Mouse (Mus musculus) stomach, postnatal 0 days (tissue): ENCODE measurements at regions not wholly inside any gene's neighbourhood (a gene's known extent, or its start where the extent isn't known, plus 50 kb on each side); places are given as distances from the start of the nearest gene placed in this dataset.

ENCODE experiments used
- ATAC-seq: fragments of 200-750 bp; cut with Nextera tagmentation; 2 replicates; pipeline ENCODE4 v1.8.0; 2017; ENCODE audit not compliant: low FRiP score, low TSS enrichment
- DNase-seq: peaks from one replicate; pipeline ENCODE4 v3.0.0-alpha.2; 2016; ENCODE audit warnings: low spot score
- H3K27ac ChIP-seq: fragments of 300-500 bp; sonication (generic); replicated peaks from 2 replicates; pipeline ENCODE4 v1.5.1; 2014; ENCODE audit warnings: mild to moderate bottlenecking, control low read depth
- H3K27me3 ChIP-seq: fragments of 300-500 bp; sonication (generic); 2 replicates; pipeline ENCODE4 v1.6.1; 2014; ENCODE audit warnings: low read length; ENCODE audit not compliant: control insufficient read depth, insufficient read depth
- H3K36me3 ChIP-seq: fragments of 300-500 bp; sonication (generic); 2 replicates; pipeline ENCODE4 v1.6.1; 2014; ENCODE audit warnings: low read length, mixed read lengths; ENCODE audit not compliant: control insufficient read depth, insufficient read depth
- H3K4me1 ChIP-seq: fragments of 300-500 bp; sonication (generic); replicated peaks from 2 replicates; pipeline ENCODE4 v1.6.1; 2014; ENCODE audit warnings: antibody characterized with exemption; ENCODE audit not compliant: control insufficient read depth, insufficient read depth
- H3K4me2 ChIP-seq: fragments of 300-500 bp; sonication (generic); replicated peaks from 2 replicates; pipeline ENCODE4 v1.6.1; 2014; ENCODE audit warnings: low read depth, mild to moderate bottlenecking, control low read depth, moderate library complexity
- H3K4me3 ChIP-seq: fragments of 300-500 bp; sonication (generic); 2 replicates; pipeline ENCODE4 v1.5.1; 2014; ENCODE audit warnings: low read depth, low read length, control low read depth
- H3K9ac ChIP-seq: fragments of 300-500 bp; sonication (generic); 2 replicates; pipeline ENCODE4 v1.6.1; 2014; ENCODE audit warnings: mild to moderate bottlenecking, low read length, control low read depth, mixed read lengths
- H3K9me3 ChIP-seq: fragments of 300-500 bp; sonication (generic); 2 replicates; pipeline ENCODE4 v1.6.1; 2016; ENCODE audit warnings: low read length; ENCODE audit not compliant: control insufficient read depth
- CTCF ChIP-seq: IDR thresholded peaks from 2 replicates; pipeline ENCODE4 v1.5.1; 2016; ENCODE audit warnings: antibody characterized with exemption, low read depth, mild to moderate bottlenecking, moderate library complexity
- EP300 ChIP-seq: optimal IDR thresholded peaks from 2 replicates; pipeline ENCODE3; 2016; ENCODE audit warnings: antibody characterized with exemption
- WGBS: fragments of 180-500 bp; shearing (Covaris S2); extraction: QIAGEN DNeasy Blood & Tissue Kit; methylation state at CpG from one replicate; pipeline ENCODE4 v1.1.7; 2014; 5-methylcytosine and 5-hydroxymethylcytosine counted together

- H3K27me3 ChIP-seq: no peaks in the 10 kb centered on the region
- 25% methylated on average over 19 of the region's 19 CpGs for WGBS
- H3K4me2 ChIP-seq: peak overlapping the region; percentile 29
- DNase-seq (no peak), ATAC-seq (no peak)
- H3K36me3 ChIP-seq: no peaks in the 10 kb centered on the region
- no peak overlapping the region for H3K4me3 ChIP-seq
- TF ChIP-seq CTCF (no peak), EP300 (no peak)
- no peak overlapping the region for H3K9ac ChIP-seq
- H3K9me3 ChIP-seq: no peaks in the 10 kb centered on the region
- H3K27ac ChIP-seq: no peak overlapping the region
- no peaks in the 10 kb centered on the region for H3K4me1 ChIP-seq
Measured at GRCm38 (mm10) chr3:129065457-129066364, 134.0 kb upstream of the Pitx2 start.

- TF ChIP-seq EP300 (no peak), CTCF (no peak)
- H3K4me2 ChIP-seq: no peak overlapping the region
- no peak for ATAC-seq
- WGBS: 74% methylated on average over 8 of the region's 8 CpGs
- no peak overlapping the region for H3K9ac ChIP-seq
- H3K36me3 ChIP-seq: no peaks in the 10 kb centered on the region
- DNase-seq: no peak
- 0 out of 2 replicates have a peak, but pooled peaks cover 2% of the 10 kb centered on the region for H3K4me1 ChIP-seq
- H3K4me3 ChIP-seq: no peak overlapping the region
- no peaks in the 10 kb centered on the region for H3K9me3 ChIP-seq
- H3K27ac ChIP-seq: no peak overlapping the region
- H3K27me3 ChIP-seq: no peaks in the 10 kb centered on the region
Measured at GRCm38 (mm10) chr3:129069676-129070075, 130.0 kb upstream of the Pitx2 start.

- Histone ChIP-seq H3K4me2 (no peak overlapping the region), H3K9ac (no peak overlapping the region), H3K9me3 (no peaks in the 10 kb centered on the region), H3K36me3 (no peaks in the 10 kb centered on the region), H3K4me1 (0 out of 2 replicates have a peak, but pooled peaks cover 2% of the 10 kb centered on the region), H3K27ac (no peak overlapping the region), H3K27me3 (no peaks in the 10 kb centered on the region), H3K4me3 (no peak overlapping the region)
- TF ChIP-seq CTCF (no peak), EP300 (no peak)
- WGBS: 10% methylated on average over 3 of the region's 3 CpGs
- DNase-seq (no peak), ATAC-seq (no peak)
Measured at GRCm38 (mm10) chr3:129070521-129070933, 129.2 kb upstream of the Pitx2 start.

GRCm38 (mm10) chr3:129071002-129071401, 128.7 kb upstream of the Pitx2 start:
- Histone ChIP-seq H3K4me1 (0 out of 2 replicates have a peak, but pooled peaks cover 2% of the 10 kb centered on the region), H3K27me3 (no peaks in the 10 kb centered on the region), H3K9ac (no peak overlapping the region), H3K9me3 (no peaks in the 10 kb centered on the region), H3K4me3 (no peak overlapping the region), H3K36me3 (no peaks in the 10 kb centered on the region), H3K27ac (no peak overlapping the region), H3K4me2 (no peak overlapping the region)
- ATAC-seq: no peak
- 44% methylated on average over 7 of the region's 7 CpGs for WGBS
- TF ChIP-seq CTCF: no peak
- no peak for DNase-seq

- H3K9me3 ChIP-seq: no peaks in the 10 kb centered on the region
- no peak overlapping the region for H3K27ac ChIP-seq
- TF ChIP-seq EP300 (no peak), CTCF (no peak)
- DNase-seq: no peak
- no peak for ATAC-seq
- H3K4me1 ChIP-seq: no peaks in the 10 kb centered on the region
- no peak overlapping the region for H3K9ac ChIP-seq
- H3K27me3 ChIP-seq: no peaks in the 10 kb centered on the region
- WGBS: 58% methylated on average over 1 of the region's 1 CpGs
- H3K4me3 ChIP-seq: no peak overlapping the region
- H3K4me2 ChIP-seq: no peak overlapping the region
- no peaks in the 10 kb centered on the region for H3K36me3 ChIP-seq
Measured at GRCm38 (mm10) chr3:129076396-129076795, 123.3 kb upstream of the Pitx2 start.

- Histone ChIP-seq H3K27me3 (no peaks in the 10 kb centered on the region), H3K9ac (no peak overlapping the region), H3K4me1 (no peaks in the 10 kb centered on the region), H3K9me3 (no peaks in the 10 kb centered on the region), H3K4me3 (no peak overlapping the region), H3K27ac (no peak overlapping the region), H3K4me2 (no peak overlapping the region), H3K36me3 (no peaks in the 10 kb centered on the region)
- ATAC-seq (no peak), DNase-seq (no peak)
- 80% methylated on average over 12 of the region's 12 CpGs for WGBS
- no peak for TF ChIP-seq CTCF
- TF ChIP-seq EP300: no peak
Measured at GRCm38 (mm10) chr3:129103786-129104440, 95.8 kb upstream of the Pitx2 start.
